Mouse (Mus musculus) olfactory bulb, adult 2 months (tissue): ENCODE measurements around the gene Camkmt. TPM values are rescaled to one million over a fixed set of nuclear protein-coding genes. Genes with fewer than 3 reads are reported as not detected.
A peak's percentile ranks its signal among the peaks of the same experiment; 100 is the strongest.

Experiments used
- H3K27ac ChIP-seq: fragments of 200-500 bp; 2 replicates; pipeline ENCODE4 v1.5.1; 2012; ENCODE audit warnings: low read depth, low read length; ENCODE audit not compliant: insufficient read depth
- H3K4me1 ChIP-seq: fragments of 200-500 bp; 2 replicates; pipeline ENCODE4 v1.6.1; 2012; ENCODE audit warnings: low read length; ENCODE audit not compliant: control insufficient read depth, insufficient read depth
- H3K4me3 ChIP-seq: fragments of 200-500 bp; 2 replicates; pipeline ENCODE4 v1.5.1; 2012; ENCODE audit warnings: mild to moderate bottlenecking, low read depth, low read length, moderate library complexity; ENCODE audit not compliant: insufficient read depth
- CTCF ChIP-seq: fragments of 200-500 bp; IDR thresholded peaks from 2 replicates; pipeline ENCODE4 v1.5.1; 2012; ENCODE audit warnings: low read depth, mild to moderate bottlenecking, low read length, moderate library complexity; ENCODE audit not compliant: insufficient read depth
- POLR2A ChIP-seq: fragments of 200-500 bp; IDR thresholded peaks from 2 replicates; pipeline ENCODE4 v1.6.1; 2012; ENCODE audit warnings: mild to moderate bottlenecking, low read depth, low read length, moderate library complexity; ENCODE audit not compliant: insufficient read depth
- WGBS: fragments of 180-500 bp; shearing (Covaris S2); methylation state at CpG from one replicate; pipeline ENCODE4 v1.1.7; 2018; 5-methylcytosine and 5-hydroxymethylcytosine counted together
- polyA plus RNA-seq: library from polyadenylated mRNA; stranded (reverse); fragments of >200 nt; gene quantifications from 2 replicates; pipeline ENCODE4 v1.2.4, GENCODE M21; 2012; ENCODE audit warnings: low replicate concordance; ENCODE audit not compliant: missing spikeins, insufficient read depth, insufficient read length

Camkmt gene
- polyA plus RNA-seq, 1 experiment: not detected

GRCm38 (mm10) chr17:85086501-85086900 lies 3.9 kb upstream of the Camkmt start:
- peaks cover 10% of the 10 kb centered on the region for H3K4me1 ChIP-seq
- H3K27ac ChIP-seq: no peak overlapping the region
- no peak overlapping the region for H3K4me3 ChIP-seq
- WGBS: 44% methylated on average over 1 of the region's 1 CpGs
- TF ChIP-seq CTCF (no peak), POLR2A (no peak)

- Histone ChIP-seq H3K4me1 (peaks cover 10% of the 10 kb centered on the region), H3K27ac (no peak overlapping the region), H3K4me3 (no peak overlapping the region)
- 90% methylated on average over 5 of the region's 5 CpGs for WGBS
- TF ChIP-seq POLR2A (no peak), CTCF (no peak)
Measured at GRCm38 (mm10) chr17:85087591-85087990, 2.8 kb upstream of the Camkmt start.

- TF ChIP-seq CTCF: no peak
- no peak for TF ChIP-seq POLR2A
- WGBS: 69% methylated on average over 11 of the region's 11 CpGs
- Histone ChIP-seq H3K27ac (no peak overlapping the region), H3K4me1 (peaks cover 10% of the 10 kb centered on the region), H3K4me3 (no peak overlapping the region)
Measured at GRCm38 (mm10) chr17:85088401-85088800, 2.0 kb upstream of the Camkmt start.

DNA sequence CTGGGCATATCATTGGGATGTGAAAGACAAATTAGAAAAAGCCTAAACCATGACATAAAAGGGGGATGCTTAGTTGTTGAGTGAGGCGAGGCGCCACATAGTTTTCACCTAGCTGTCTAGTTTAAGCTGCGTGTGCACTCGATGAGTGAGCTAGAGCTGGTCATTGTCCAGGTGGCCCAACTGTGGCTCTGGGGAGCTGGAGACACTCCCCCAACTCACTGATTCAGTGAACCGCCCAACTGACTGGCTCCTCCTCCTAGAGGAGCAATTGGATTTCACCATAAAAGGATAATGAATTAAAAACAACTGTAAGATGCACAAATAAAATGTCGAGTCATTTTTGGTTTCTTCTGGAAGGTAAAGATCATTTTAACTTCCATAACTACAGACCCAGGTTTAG lies 1.3 kb upstream of the Camkmt start:
- peaks cover 10% of the 10 kb centered on the region for H3K4me1 ChIP-seq
- peak overlapping the region; percentile 17; the same call in 1 of the 2 replicates for H3K4me3 ChIP-seq
- 38% methylated on average over 6 of the region's 6 CpGs for WGBS
- H3K27ac ChIP-seq: no peak overlapping the region
- TF ChIP-seq POLR2A (no peak), CTCF (no peak)

- H3K27ac ChIP-seq: peak overlapping the region; percentile 95
- WGBS: under 1% methylated on average over 16 of the region's 16 CpGs
Measured at GRCm38 (mm10) chr17:85089621-85090020, 731 bp upstream of the Camkmt start.

GRCm38 (mm10) chr17:85091762-85092161 lies 1.4 kb downstream of the Camkmt start:
- TF ChIP-seq POLR2A (no peak), CTCF (no peak)
- no peak overlapping the region for H3K27ac ChIP-seq
- WGBS: 93% methylated on average over 6 of the region's 6 CpGs

More at GRCm38 (mm10) chr17:85089621-85090020, 731 bp upstream of the Camkmt start:
- Histone ChIP-seq H3K4me3 (peak overlapping the region; percentile 88), H3K4me1 (peaks cover 10% of the 10 kb centered on the region)
- no peak for TF ChIP-seq CTCF
- TF ChIP-seq POLR2A: no peak

GRCm38 (mm10) chr17:85096396-85096795 lies 6.0 kb downstream of the Camkmt start:
- H3K4me3 ChIP-seq: no peak overlapping the region
- TF ChIP-seq CTCF: no peak
- TF ChIP-seq POLR2A: no peak
- WGBS: 97% methylated on average over 3 of the region's 3 CpGs
- H3K4me1 ChIP-seq: no peaks in the 10 kb centered on the region
- no peak overlapping the region for H3K27ac ChIP-seq

More at GRCm38 (mm10) chr17:85091762-85092161, 1.4 kb downstream of the Camkmt start:
- peaks cover 10% of the 10 kb centered on the region for H3K4me1 ChIP-seq
- H3K4me3 ChIP-seq: no peak overlapping the region

DNA sequence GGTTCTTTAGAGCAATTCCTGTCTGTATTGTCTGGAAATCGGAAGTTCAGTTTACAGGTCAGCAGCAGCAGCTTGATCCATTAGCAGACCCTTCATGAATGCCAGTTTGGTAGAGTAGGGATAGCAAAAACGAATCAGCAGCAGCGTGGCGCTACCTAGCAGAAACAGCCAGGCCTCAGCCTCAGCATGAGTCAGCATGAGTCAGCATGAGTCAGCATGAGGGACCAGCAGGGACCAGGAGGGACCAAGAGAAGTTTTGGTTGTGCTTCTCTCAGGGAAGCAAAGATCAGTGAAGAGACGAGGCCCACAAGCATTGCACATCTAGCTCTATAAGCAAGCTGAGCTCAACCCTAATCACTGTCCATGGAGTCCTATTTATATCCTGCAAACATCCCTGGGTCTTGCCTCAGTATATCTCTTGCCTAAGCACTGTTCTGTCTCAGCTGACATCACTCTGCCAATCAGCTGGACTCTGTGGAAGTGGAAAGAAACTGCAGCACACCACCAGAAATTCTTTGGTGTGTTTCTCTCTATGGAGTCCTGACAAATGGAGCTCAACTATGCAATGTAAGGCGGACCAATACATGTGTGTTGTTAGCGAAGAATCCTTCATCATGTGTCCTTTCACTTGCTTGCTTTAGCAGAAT lies 8.4 kb downstream of the Camkmt start:
- Histone ChIP-seq H3K27ac (no peak overlapping the region), H3K4me3 (no peak overlapping the region), H3K4me1 (no peaks in the 10 kb centered on the region)
- 97% methylated on average over 7 of the region's 7 CpGs for WGBS
- TF ChIP-seq POLR2A: no peak
- TF ChIP-seq CTCF: no peak

DNA sequence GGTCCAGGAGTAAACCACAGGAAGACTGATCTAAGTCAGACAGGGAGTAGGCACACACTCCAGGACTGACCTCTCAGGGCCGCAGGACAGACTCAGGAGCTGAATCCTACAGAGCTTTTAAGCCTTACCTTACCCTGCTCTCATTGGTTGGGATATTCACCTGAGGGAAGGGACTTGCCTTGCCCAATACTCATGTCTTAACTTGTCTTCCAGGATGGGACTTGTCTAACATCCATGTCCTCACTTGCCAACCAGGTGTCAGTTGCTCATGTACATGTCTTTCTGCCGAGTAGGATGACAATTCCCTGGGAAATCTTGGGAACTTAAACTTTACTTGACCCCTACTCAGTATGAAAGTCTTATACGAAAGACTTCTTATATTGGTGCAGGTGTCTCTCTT lies 9.9 kb downstream of the Camkmt start:
- 93% methylated on average over 3 of the region's 3 CpGs for WGBS
- no peak for TF ChIP-seq POLR2A
- TF ChIP-seq CTCF: no peak
- no peaks in the 10 kb centered on the region for H3K4me1 ChIP-seq
- no peak overlapping the region for H3K27ac ChIP-seq
- no peak overlapping the region for H3K4me3 ChIP-seq
